ENCODE assay signal across 8 mouse cellular contexts in the genomic region with DNA sequence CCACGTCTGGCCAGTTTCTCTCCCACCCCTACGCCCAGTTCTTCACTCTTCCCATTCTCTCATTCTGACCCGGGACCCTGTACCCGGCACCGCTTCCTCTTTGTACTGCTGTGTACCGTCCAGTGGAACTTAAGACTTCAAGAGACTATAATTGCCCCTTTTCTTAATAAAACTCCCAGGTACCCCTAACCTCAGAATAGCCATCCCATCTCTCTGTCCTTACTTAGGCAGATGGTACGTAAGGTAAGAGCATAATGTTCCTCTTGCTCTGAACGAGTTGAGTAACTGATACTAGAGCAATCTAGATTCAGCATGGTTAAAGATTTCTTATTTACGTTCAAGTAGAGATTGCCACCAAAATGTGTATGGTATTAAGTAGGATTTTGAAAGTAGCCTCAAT. TPM values are rescaled to one million over a fixed set of nuclear protein-coding genes. Genes with fewer than 3 reads are reported as not detected.
DNase-seq lines count a peak whose midpoint lies in the region; ATAC-seq and TF ChIP-seq lines count a peak whose summit lies in the region.

No protein-coding gene starts in this region.

- H3K4me2 ChIP-seq in heart, embryonic 14.5 days (ENCODE audit: low read length) = peak overlapping the region; percentile 81
- peak overlapping the region; percentile 64 for H3K4me2 ChIP-seq in forebrain, embryonic 14.5 days (ENCODE audit: low read length)
- H3K4me2 ChIP-seq in liver, embryonic 16.5 days (ENCODE audit: low read depth, low read length) = peak overlapping the region; percentile 96

- 4% methylated on average over 9 of the region's 9 CpGs for WGBS in heart, embryonic 14.5 days
- WGBS in forebrain, embryonic 14.5 days = 2% methylated on average over 9 of the region's 9 CpGs
- 6% methylated on average over 9 of the region's 9 CpGs for WGBS in liver, embryonic 16.5 days (ENCODE audit: insufficient replicate concordance)

- peaks cover 2 to 20% of the 10 kb centered on the region in 2 experiments for H3K4me1 ChIP-seq in heart, embryonic 14.5 days (ENCODE audit: control insufficient read depth in 2 of 2, insufficient read depth in 2 of 2, low read length in 2 of 2)
- H3K4me1 ChIP-seq in E14TG2a.4 (replicated peaks; ENCODE audit: low read depth, low read length) = peaks cover 32% of the 10 kb centered on the region
- H3K4me1 ChIP-seq in forebrain, embryonic 14.5 days (ENCODE audit: control insufficient read depth, insufficient read depth, low read length) = peaks cover 9% of the 10 kb centered on the region; the same call in 1 of the 2 replicates
- H3K4me1 ChIP-seq in liver, embryonic 16.5 days (ENCODE audit: control insufficient read depth, low read depth, low read length) = peaks cover 11% of the 10 kb centered on the region

- DNase-seq in heart, adult 9 months (ENCODE audit: low spot score in 2 of 2) = no peak
- no peak for DNase-seq in forebrain, embryonic 14.5 days (ENCODE audit: low spot score)
- DNase-seq in ovary, postnatal 10 days (ENCODE audit: low spot score) = no peak
- DNase-seq in thymus, postnatal 14 days = no peak

- H3K36me3 ChIP-seq in heart, embryonic 14.5 days (ENCODE audit: control insufficient read depth, insufficient read depth, low read length) = no peaks in the 10 kb centered on the region; the same call in 1 of the 2 replicates
- H3K36me3 ChIP-seq in E14TG2a.4 (ENCODE audit: insufficient read depth, low read length) = peaks cover 9% of the 10 kb centered on the region; the same call in 1 of the 2 replicates
- no peaks in the 10 kb centered on the region for H3K36me3 ChIP-seq in forebrain, embryonic 14.5 days (ENCODE audit: control insufficient read depth, insufficient read depth, low read length)
- no peaks in the 10 kb centered on the region; the same call in 1 of the 2 replicates for H3K36me3 ChIP-seq in liver, embryonic 16.5 days (ENCODE audit: control insufficient read depth, insufficient read depth)

- TF ChIP-seq CTCF in E14TG2a.4 (conservative IDR thresholded peaks at IDR 0.05; ENCODE audit: low read length) = no peak

- no peaks in the 10 kb centered on the region for H3K9me3 ChIP-seq in heart, embryonic 14.5 days (ENCODE audit: control insufficient read depth, low read length)
- H3K9me3 ChIP-seq in E14TG2a.4 (ENCODE audit: low read length) = no peaks in the 10 kb centered on the region
- no peaks in the 10 kb centered on the region for H3K9me3 ChIP-seq in forebrain, embryonic 14.5 days (replicated peaks; ENCODE audit: control insufficient read depth, low read length)
- H3K9me3 ChIP-seq in liver, embryonic 16.5 days (replicated peaks; ENCODE audit: control insufficient read depth, low read length) = no peaks in the 10 kb centered on the region

- H3K27ac ChIP-seq in heart, embryonic 14.5 days (replicated peaks in 1 of 2; ENCODE audit: control insufficient read depth in 1 of 2, insufficient read depth in 1 of 2, low read depth in 2 of 2, low read length in 2 of 2) = peak overlapping the region in 1 of 2 experiments; percentile 73; a peak in 2 of 4 replicates
- H3K27ac ChIP-seq in forebrain, embryonic 14.5 days (ENCODE audit: low read depth, low read length) = no peak overlapping the region
- H3K27ac ChIP-seq in liver, embryonic 16.5 days (ENCODE audit: low read length) = peak overlapping the region; percentile 62; the same call in 1 of the 2 replicates

- ATAC-seq in heart, embryonic 14.5 days (ENCODE audit: insufficient number of reproducible peaks, insufficient read depth, low FRiP score, low read depth) = no peak
- no peak for ATAC-seq in forebrain, embryonic 14.5 days
- no peak for ATAC-seq in liver, embryonic 16.5 days (ENCODE audit: low read depth)
- ATAC-seq in cerebellum, adult (ENCODE audit: insufficient number of reproducible peaks, low FRiP score, low TSS enrichment) = no peak

- H3K9ac ChIP-seq in heart, embryonic 14.5 days (ENCODE audit: low read length) = peak overlapping the region; percentile 83
- H3K9ac ChIP-seq in forebrain, embryonic 14.5 days (ENCODE audit: low read length) = peak overlapping the region; percentile 86
- peak overlapping the region; percentile 84 for H3K9ac ChIP-seq in liver, embryonic 16.5 days (ENCODE audit: low read depth, low read length)

- H3K4me3 ChIP-seq in heart, embryonic 14.5 days (ENCODE audit: control insufficient read depth in 1 of 2, insufficient read depth in 1 of 2, low read depth in 1 of 2, low read length in 2 of 2) = peak overlapping the region; percentile 64 to 95
- peak overlapping the region; percentile 93 for H3K4me3 ChIP-seq in E14TG2a.4 (replicated peaks; ENCODE audit: low read length)
- peak overlapping the region; percentile 85 for H3K4me3 ChIP-seq in forebrain, embryonic 14.5 days (ENCODE audit: low read depth, low read length)
- peak overlapping the region; percentile 81 for H3K4me3 ChIP-seq in liver, embryonic 16.5 days (ENCODE audit: low read depth, low read length)

- H3K27me3 ChIP-seq in heart, embryonic 14.5 days (ENCODE audit: control insufficient read depth, insufficient read depth, low read length) = no peaks in the 10 kb centered on the region
- H3K27me3 ChIP-seq in E14TG2a.4 (ENCODE audit: insufficient read depth, low read length) = no peaks in the 10 kb centered on the region
- H3K27me3 ChIP-seq in forebrain, embryonic 14.5 days (replicated peaks; ENCODE audit: control insufficient read depth, insufficient read depth, low read length) = no peaks in the 10 kb centered on the region
- no peaks in the 10 kb centered on the region for H3K27me3 ChIP-seq in liver, embryonic 16.5 days (ENCODE audit: control insufficient read depth, insufficient read depth, low read depth, low read length)

RNA-seq across cellular contexts. Expression of gene Ccnyl1, which starts 1.3 kb away (rescaled TPM):
- polyA plus RNA-seq in heart, embryonic 14.5 days (2014; fragmentation: Nextera tagmentation; extraction: Ambion mirVana) = 6.7 and 8.5 TPM in 2 replicates
- 6.6 and 6.9 TPM in 2 replicates for polyA plus RNA-seq in forebrain, embryonic 14.5 days (2014; fragmentation: Nextera tagmentation; extraction: Ambion mirVana)
- polyA plus RNA-seq in liver, embryonic 16.5 days (2015; fragmentation: Nextera tagmentation; extraction: Ambion mirVana) = 0.61 and 0.84 TPM in 2 replicates

RNA-seq across cellular contexts. Expression of gene Fzd5, which starts 46.0 kb away (rescaled TPM):
- 1.6 and 1.7 TPM in 2 replicates for polyA plus RNA-seq in heart, embryonic 14.5 days (2014; fragmentation: Nextera tagmentation; extraction: Ambion mirVana)
- 0.88 and 0.91 TPM in 2 replicates for polyA plus RNA-seq in forebrain, embryonic 14.5 days (2014; fragmentation: Nextera tagmentation; extraction: Ambion mirVana)
- 1.9 and 2.2 TPM in 2 replicates for polyA plus RNA-seq in liver, embryonic 16.5 days (2015; fragmentation: Nextera tagmentation; extraction: Ambion mirVana)
